Mouse (Mus musculus) thymus, adult 2 months (tissue): Measurements from ENCODE around the gene Zic5. TPM values are rescaled to one million over a fixed set of nuclear protein-coding genes. Genes with fewer than 3 reads are reported as not detected.
"Not testable (repeated sequence)": the region's sequence is repeated elsewhere in the genome, so short reads cannot be mapped to it uniquely, and the experiment has no call there.

ENCODE experiments used
- DNase-seq: peaks from one replicate; pipeline ENCODE4 v3.0.0; 2021
- H3K27ac ChIP-seq: fragments of 200-500 bp; 2 replicates; pipeline ENCODE4 v1.5.1; 2012; ENCODE audit warnings: low read length, control low read depth; ENCODE audit not compliant: control insufficient read depth, insufficient read depth
- H3K27me3 ChIP-seq: fragments of 200-500 bp; 2 replicates; pipeline ENCODE4 v1.6.1; 2012; ENCODE audit warnings: mild to moderate bottlenecking, low read length, moderate library complexity, mixed read lengths; ENCODE audit not compliant: control insufficient read depth, insufficient read depth
- H3K36me3 ChIP-seq: fragments of 200-500 bp; 2 replicates; pipeline ENCODE4 v1.6.1; 2012; ENCODE audit warnings: mild to moderate bottlenecking, low read length, moderate library complexity; ENCODE audit not compliant: control insufficient read depth, insufficient read depth
- H3K4me1 ChIP-seq: fragments of 200-500 bp; replicated peaks from 2 replicates; pipeline ENCODE4 v1.6.1; 2012; ENCODE audit warnings: low read length; ENCODE audit not compliant: control insufficient read depth, insufficient read depth
- H3K4me3 ChIP-seq: fragments of 200-500 bp; 2 replicates; pipeline ENCODE4 v1.5.1; 2012; ENCODE audit warnings: mild to moderate bottlenecking, low read length, control low read depth, moderate library complexity; ENCODE audit not compliant: control insufficient read depth, insufficient read depth
- CTCF ChIP-seq: fragments of 200-500 bp; IDR thresholded peaks from 2 replicates; pipeline ENCODE4 v1.5.1; 2012; ENCODE audit warnings: mild to moderate bottlenecking, control low read depth, low read length, moderate library complexity, borderline replicate concordance; ENCODE audit not compliant: control insufficient read depth, poor library complexity, insufficient read depth; ENCODE audit errors: extremely low read depth
- POLR2A ChIP-seq: fragments of 200-500 bp; IDR thresholded peaks from 2 replicates; pipeline ENCODE4 v1.6.1; 2012; ENCODE audit warnings: mild to moderate bottlenecking, low read length, control low read depth, moderate library complexity; ENCODE audit not compliant: control insufficient read depth, poor library complexity, insufficient read depth; ENCODE audit errors: extremely low read depth
- WGBS: fragments of 180-500 bp; shearing (Covaris S2); methylation state at CpG from one replicate; pipeline ENCODE4 v1.1.7; 2018; 5-methylcytosine and 5-hydroxymethylcytosine counted together
- polyA plus RNA-seq: library from polyadenylated mRNA; depleted of rRNA; stranded (reverse); fragments of >200 nt; gene quantifications from 2 replicates; pipeline ENCODE4 v1.2.3, GENCODE M21; 2012

Gene Zic5
- polyA plus RNA-seq, 1 experiment, result not detected

- peaks cover 20% of the 10 kb centered on the region for H3K27me3 ChIP-seq
- H3K27ac ChIP-seq, result no peak overlapping the region
- no peaks in the 10 kb centered on the region for H3K36me3 ChIP-seq
- DNase-seq, result no peak
- H3K4me3 ChIP-seq, result no peak overlapping the region
- TF ChIP-seq POLR2A (no peak), CTCF (no peak)
- 13% methylated on average over 28 of the region's 28 CpGs for WGBS
- H3K4me1 ChIP-seq, result peaks cover 13% of the 10 kb centered on the region; the same call in 1 of the 2 replicates
Measured at GRCm38 (mm10) chr14:122468971-122469755, 3.7 kb upstream of the Zic5 start.

GRCm38 (mm10) chr14:122467926-122468841 is 2.7 kb upstream of the Zic5 start:
- Histone ChIP-seq H3K27ac (no peak overlapping the region), H3K36me3 (no peaks in the 10 kb centered on the region), H3K27me3 (peaks cover 20% of the 10 kb centered on the region), H3K4me1 (peaks cover 21% of the 10 kb centered on the region; the same call in 1 of the 2 replicates), H3K4me3 (no peak overlapping the region)
- no peak for DNase-seq
- TF ChIP-seq CTCF, result no peak
- no peak for TF ChIP-seq POLR2A
- 13% methylated on average over 23 of the region's 23 CpGs for WGBS

GRCm38 (mm10) chr14:122466756-122467362 is 1.4 kb upstream of the Zic5 start:
- WGBS, result 59% methylated on average over 7 of the region's 7 CpGs
- Histone ChIP-seq H3K4me3 (no peak overlapping the region), H3K4me1 (peaks cover 22% of the 10 kb centered on the region; the same call in 1 of the 2 replicates), H3K36me3 (no peaks in the 10 kb centered on the region), H3K27me3 (peaks cover 24% of the 10 kb centered on the region), H3K27ac (no peak overlapping the region)
- TF ChIP-seq POLR2A (no peak), CTCF (no peak)
- no peak for DNase-seq

- no peak for DNase-seq
- H3K36me3 ChIP-seq, result no peaks in the 10 kb centered on the region
- no peak overlapping the region for H3K27ac ChIP-seq
- TF ChIP-seq POLR2A, result no peak
- 28% methylated on average over 13 of the region's 13 CpGs for WGBS
- H3K4me3 ChIP-seq, result no peak overlapping the region
- peaks cover 26% of the 10 kb centered on the region for H3K27me3 ChIP-seq
- H3K4me1 ChIP-seq, result peaks cover 22% of the 10 kb centered on the region; the same call in 1 of the 2 replicates
Measured at GRCm38 (mm10) chr14:122465931-122466490, 534 bp upstream of the Zic5 start.

- no peak for DNase-seq
- H3K27me3 ChIP-seq, result peaks cover 26% of the 10 kb centered on the region
- H3K36me3 ChIP-seq, result no peaks in the 10 kb centered on the region
- H3K4me1 ChIP-seq, result peaks cover 22% of the 10 kb centered on the region; the same call in 1 of the 2 replicates
- peak overlapping the region; percentile 25; the same call in 1 of the 2 replicates for H3K4me3 ChIP-seq
- TF ChIP-seq POLR2A (no peak), CTCF (no peak)
- WGBS, result under 1% methylated on average over 62 of the region's 62 CpGs
- H3K27ac ChIP-seq, result no peak overlapping the region
Measured at GRCm38 (mm10) chr14:122464351-122464762, 1.1 kb downstream of the Zic5 start.

GRCm38 (mm10) chr14:122463734-122464341 is 1.6 kb downstream of the Zic5 start:
- WGBS, result under 1% methylated on average over 55 of the region's 58 CpGs
- H3K4me3 ChIP-seq, result peak overlapping the region; percentile 27
- not testable (repeated sequence) for H3K27ac ChIP-seq, H3K36me3 ChIP-seq, DNase-seq
- H3K27me3 ChIP-seq, result peaks cover 26% of the 10 kb centered on the region
- peaks cover 22% of the 10 kb centered on the region; the same call in 1 of the 2 replicates for H3K4me1 ChIP-seq
